8 mouse cellular contexts compared by ENCODE assay signal in genomic region chr3:158561256-158561986, GRCm38 (mm10). TPM values are rescaled to one million over a fixed set of nuclear protein-coding genes. Genes with fewer than 3 reads are reported as not detected.
DNase-seq lines count a peak whose midpoint lies in the region; ATAC-seq and TF ChIP-seq lines count a peak whose summit lies in the region.

No protein-coding gene starts in this region.

- H3K27me3 ChIP-seq in heart, embryonic 15.5 days = peaks cover 46% of the 10 kb centered on the region
- H3K27me3 ChIP-seq in heart, adult 2 months (ENCODE audit: control insufficient read depth, insufficient read depth, low read length) = peaks cover 6% of the 10 kb centered on the region; the same call in 1 of the 2 replicates
- H3K27me3 ChIP-seq in forebrain, embryonic 13.5 days = no peaks in the 10 kb centered on the region
- peaks cover 32% of the 10 kb centered on the region for H3K27me3 ChIP-seq in liver, postnatal 0 days (ENCODE audit: insufficient read depth, low read length)

- H3K4me1 ChIP-seq in heart, embryonic 15.5 days (replicated peaks) = peaks cover 29% of the 10 kb centered on the region
- H3K4me1 ChIP-seq in heart, adult 2 months (ENCODE audit: control insufficient read depth, insufficient read depth, low read length) = no peaks in the 10 kb centered on the region
- H3K4me1 ChIP-seq in forebrain, embryonic 13.5 days = peaks cover 21% of the 10 kb centered on the region
- no peaks in the 10 kb centered on the region for H3K4me1 ChIP-seq in liver, postnatal 0 days (ENCODE audit: insufficient read depth)

- ATAC-seq in heart, embryonic 15.5 days (replicated peaks; ENCODE audit: insufficient number of reproducible peaks, insufficient read depth, low FRiP score, low read depth) = peak; percentile 41
- peak; percentile 84 for ATAC-seq in forebrain, embryonic 13.5 days
- ATAC-seq in liver, postnatal 0 days = 0 out of 2 replicates have a peak, but pooled peaks have one; percentile 23

- TF ChIP-seq POLR2A in heart, adult 2 months (IDR thresholded peaks at IDR 0.05; ENCODE audit: insufficient read depth, low read depth, low read length) = no peak

- under 1% methylated on average over 50 of the region's 55 CpGs for WGBS in heart, embryonic 15.5 days
- WGBS in heart, adult 2 months = under 1% methylated on average over 55 of the region's 55 CpGs
- under 1% methylated on average over 47 of the region's 55 CpGs for WGBS in forebrain, embryonic 13.5 days
- 1% methylated on average over 38 of the region's 55 CpGs for WGBS in liver, postnatal 0 days (ENCODE audit: insufficient replicate concordance)

- H3K9me3 ChIP-seq in heart, embryonic 15.5 days (replicated peaks) = no peaks in the 10 kb centered on the region
- no peaks in the 10 kb centered on the region for H3K9me3 ChIP-seq in forebrain, embryonic 13.5 days (replicated peaks)
- H3K9me3 ChIP-seq in liver, postnatal 0 days (ENCODE audit: low read length) = no peaks in the 10 kb centered on the region

- no peak overlapping the region for H3K27ac ChIP-seq in heart, embryonic 15.5 days
- H3K27ac ChIP-seq in heart, adult 2 months = no peak overlapping the region
- peak overlapping the region; percentile 92 for H3K27ac ChIP-seq in forebrain, embryonic 13.5 days
- no peak overlapping the region for H3K27ac ChIP-seq in liver, postnatal 0 days (ENCODE audit: low read depth)

- no peak for TF ChIP-seq EP300 in heart, adult 2 months (IDR thresholded peaks at IDR 0.05; ENCODE audit: insufficient read depth, low read depth, low read length)
- no peak for TF ChIP-seq EP300 in liver, postnatal 0 days (IDR thresholded peaks at IDR 0.05; ENCODE audit: low read depth)

- no peaks in the 10 kb centered on the region for H3K79me2 ChIP-seq in heart, adult 2 months (replicated peaks; ENCODE audit: control insufficient read depth, insufficient read depth, low read length)

- H3K9ac ChIP-seq in heart, embryonic 15.5 days = peak overlapping the region; percentile 48
- no peak overlapping the region for H3K9ac ChIP-seq in heart, adult 2 months (ENCODE audit: low read depth, low read length)
- H3K9ac ChIP-seq in forebrain, embryonic 13.5 days = peak overlapping the region; percentile 92
- no peak overlapping the region for H3K9ac ChIP-seq in liver, postnatal 0 days (replicated peaks)

- H3K36me3 ChIP-seq in heart, embryonic 15.5 days = no peaks in the 10 kb centered on the region
- no peaks in the 10 kb centered on the region for H3K36me3 ChIP-seq in heart, adult 2 months (ENCODE audit: control insufficient read depth, insufficient read depth, low read length)
- no peaks in the 10 kb centered on the region for H3K36me3 ChIP-seq in forebrain, embryonic 13.5 days (ENCODE audit: poor library complexity, severe bottlenecking)
- no peaks in the 10 kb centered on the region for H3K36me3 ChIP-seq in liver, postnatal 0 days (replicated peaks; ENCODE audit: insufficient read depth, low read length)

- peak overlapping the region; percentile 100 for H3K4me2 ChIP-seq in heart, embryonic 15.5 days
- H3K4me2 ChIP-seq in forebrain, embryonic 13.5 days = peak overlapping the region; percentile 83
- peak overlapping the region; percentile 58 for H3K4me2 ChIP-seq in liver, postnatal 0 days (ENCODE audit: low read depth, low read length)

- intact Hi-C loops in heart, adult 2 months (cut with DNase I) = no loop called here

- DNase-seq in heart, adult 2 months = no peak
- peak; percentile 5 for DNase-seq in cerebellum, adult 11-12 months
- peak; percentile 57 to 67 for DNase-seq in layer of hippocampus, adult 18-20 months (ENCODE audit: low spot score in 2 of 2)
- DNase-seq in liver, postnatal 0 days = no peak
- DNase-seq in right cerebral cortex, postnatal 4 days = peak; percentile 71
- DNase-seq in urinary bladder, postnatal 25 days (ENCODE audit: low spot score) = no peak

- H3K4me3 ChIP-seq in heart, embryonic 15.5 days = peak overlapping the region; percentile 66
- H3K4me3 ChIP-seq in heart, adult 2 months = no peak overlapping the region
- peak overlapping the region; percentile 79 for H3K4me3 ChIP-seq in forebrain, embryonic 13.5 days
- peak overlapping the region; percentile 31; the same call in 1 of the 2 replicates for H3K4me3 ChIP-seq in liver, postnatal 0 days (ENCODE audit: low read depth, low read length)

- TF ChIP-seq CTCF in heart, adult 2 months (IDR thresholded peaks at IDR 0.05) = no peak
- TF ChIP-seq CTCF in liver, postnatal 0 days (IDR thresholded peaks at IDR 0.05; ENCODE audit: low read depth) = no peak

RNA-seq across cellular contexts. Expression of gene Lrrc7, which starts 0.6 kb away (rescaled TPM):
- 0.08 and 0.11 TPM in 2 replicates for polyA plus RNA-seq in heart, embryonic 15.5 days (2015; fragmentation: Nextera tagmentation; extraction: Ambion mirVana)
- under 1 TPM in 1 of 2 experiments, not detected in 1; 0.11 TPM for total RNA-seq in heart, adult 2 months (2021)
- polyA plus RNA-seq in heart, adult 2 months (2012; rRNA removed) = not detected in 2 replicates
- polyA plus RNA-seq in forebrain, embryonic 13.5 days (2015; fragmentation: Nextera tagmentation; extraction: Ambion mirVana) = 9.6 TPM in 2 replicates
- total RNA-seq in layer of hippocampus, adult 18-20 months (2021) = 100 to 1,000 TPM; 102 to 112 TPM
- polyA plus RNA-seq in liver, postnatal 0 days (2015; fragmentation: Nextera tagmentation; extraction: Ambion mirVana) = 0.01 TPM in 1 of 2 replicates, not detected in the other

Comparison
In these comparisons a context has a peak if more than half of its experiments do, and no peak if none do; other contexts are left out.
1. H3K9ac ChIP-seq: peak in heart, embryonic 15.5 days (single experiment) and forebrain, embryonic 13.5 days (single experiment); none in heart, adult 2 months (single experiment) and liver, postnatal 0 days (single experiment).
2. ATAC-seq: peak in every context shown above with its lines; median percentile 84 in forebrain, embryonic 13.5 days; 41 in heart, embryonic 15.5 days; 23 in liver, postnatal 0 days.
3. DNase-seq: peak in cerebellum, adult 11-12 months (single experiment), layer of hippocampus, adult 18-20 months (2 of 2) and right cerebral cortex, postnatal 4 days (single experiment); none in heart, adult 2 months (0 of 2), liver, postnatal 0 days (single experiment) and urinary bladder, postnatal 25 days (single experiment).
4. Peak in every context shown above with its lines, with median percentiles within 50 percentile points of each other: H3K4me2 ChIP-seq.